Mouse (Mus musculus): Measurements from ENCODE around the gene Rngtt. TPM values are rescaled to one million over a fixed set of nuclear protein-coding genes. Genes with fewer than 3 reads are reported as not detected.

Gene Rngtt
- 21.0 and 27.9 TPM in 2 replicates for polyA plus RNA-seq (2014; fragmentation: Nextera tagmentation; extraction: Ambion mirVana)

- Histone ChIP-seq H3K36me3 (ENCODE audit: control insufficient read depth, insufficient read depth, low read length) (no peaks in the 10 kb centered on the region), H3K27me3 (replicated peaks; ENCODE audit: control insufficient read depth, insufficient read depth, low read length) (no peaks in the 10 kb centered on the region), H3K9me3 (replicated peaks; ENCODE audit: control insufficient read depth, low read length) (no peaks in the 10 kb centered on the region), H3K27ac (ENCODE audit: low read depth, low read length) (no peak within 1 kb of the TSS), H3K4me1 (ENCODE audit: control insufficient read depth, insufficient read depth, low read length) (peaks cover 6% of the 10 kb centered on the region; the same call in 1 of the 2 replicates), H3K4me3 (ENCODE audit: low read depth, low read length) (peak within 1 kb of the TSS; percentile 79), H3K9ac (ENCODE audit: low read length) (peak within 1 kb of the TSS; percentile 78), H3K4me2 (ENCODE audit: low read length) (peak within 1 kb of the TSS; percentile 86)
- ATAC-seq = peak; percentile 96
- DNase-seq (ENCODE audit: low spot score) = peak; percentile 98
- 3% methylated on average over 55 of the region's 60 CpGs for WGBS
Observed at GRCm38 (mm10) chr4:33309764-33310757, at the start of gene Rngtt. TSS of gene Rngtt (plus strand) at chr4:33310311.

GRCm38 (mm10) chr4:33260311-33260710 lies 49.8 kb upstream of the Rngtt start:
- Histone ChIP-seq H3K9ac (ENCODE audit: low read length) (no peak overlapping the region), H3K27ac (ENCODE audit: low read depth, low read length) (no peak overlapping the region), H3K4me2 (ENCODE audit: low read length) (no peak overlapping the region), H3K4me3 (ENCODE audit: low read depth, low read length) (no peak overlapping the region), H3K27me3 (replicated peaks; ENCODE audit: control insufficient read depth, insufficient read depth, low read length) (no peaks in the 10 kb centered on the region), H3K9me3 (replicated peaks; ENCODE audit: control insufficient read depth, low read length) (no peaks in the 10 kb centered on the region), H3K4me1 (ENCODE audit: control insufficient read depth, insufficient read depth, low read length) (no peaks in the 10 kb centered on the region), H3K36me3 (ENCODE audit: control insufficient read depth, insufficient read depth, low read length) (no peaks in the 10 kb centered on the region)
- ATAC-seq (no peak), DNase-seq (ENCODE audit: low spot score) (no peak)

- Histone ChIP-seq H3K4me1 (ENCODE audit: control insufficient read depth, insufficient read depth, low read length) (no peaks in the 10 kb centered on the region), H3K27ac (ENCODE audit: low read depth, low read length) (no peak overlapping the region), H3K27me3 (replicated peaks; ENCODE audit: control insufficient read depth, insufficient read depth, low read length) (no peaks in the 10 kb centered on the region), H3K4me3 (ENCODE audit: low read depth, low read length) (no peak overlapping the region), H3K36me3 (ENCODE audit: control insufficient read depth, insufficient read depth, low read length) (no peaks in the 10 kb centered on the region), H3K4me2 (ENCODE audit: low read length) (no peak overlapping the region), H3K9ac (ENCODE audit: low read length) (no peak overlapping the region), H3K9me3 (replicated peaks; ENCODE audit: control insufficient read depth, low read length) (no peaks in the 10 kb centered on the region)
- DNase-seq (ENCODE audit: low spot score) = peak; percentile 33
- 74% methylated on average over 7 of the region's 7 CpGs for WGBS
- ATAC-seq = no peak; the same call in 1 of the 2 replicates
Observed at GRCm38 (mm10) chr4:33261311-33261753, 48.8 kb upstream of the Rngtt start.

GRCm38 (mm10) chr4:33262897-33263296 lies 47.2 kb upstream of the Rngtt start:
- H3K27me3 ChIP-seq (replicated peaks; ENCODE audit: control insufficient read depth, insufficient read depth, low read length) = no peaks in the 10 kb centered on the region
- H3K4me3 ChIP-seq (ENCODE audit: low read depth, low read length) = no peak overlapping the region
- no peaks in the 10 kb centered on the region for H3K9me3 ChIP-seq (replicated peaks; ENCODE audit: control insufficient read depth, low read length)
- no peak overlapping the region for H3K4me2 ChIP-seq (ENCODE audit: low read length)
- WGBS = 58% methylated on average over 1 of the region's 1 CpGs
- no peaks in the 10 kb centered on the region for H3K4me1 ChIP-seq (ENCODE audit: control insufficient read depth, insufficient read depth, low read length)
- DNase-seq (ENCODE audit: low spot score) (no peak), ATAC-seq (no peak)
- no peak overlapping the region for H3K9ac ChIP-seq (ENCODE audit: low read length)
- no peak overlapping the region for H3K27ac ChIP-seq (ENCODE audit: low read depth, low read length)
- H3K36me3 ChIP-seq (ENCODE audit: control insufficient read depth, insufficient read depth, low read length) = no peaks in the 10 kb centered on the region

GRCm38 (mm10) chr4:33264979-33265726 lies 45.0 kb upstream of the Rngtt start:
- 90% methylated on average over 11 of the region's 11 CpGs for WGBS
- Histone ChIP-seq H3K4me2 (ENCODE audit: low read length) (no peak overlapping the region), H3K9ac (ENCODE audit: low read length) (no peak overlapping the region), H3K4me1 (ENCODE audit: control insufficient read depth, insufficient read depth, low read length) (no peaks in the 10 kb centered on the region), H3K36me3 (ENCODE audit: control insufficient read depth, insufficient read depth, low read length) (no peaks in the 10 kb centered on the region), H3K9me3 (replicated peaks; ENCODE audit: control insufficient read depth, low read length) (no peaks in the 10 kb centered on the region), H3K27me3 (replicated peaks; ENCODE audit: control insufficient read depth, insufficient read depth, low read length) (no peaks in the 10 kb centered on the region), H3K4me3 (ENCODE audit: low read depth, low read length) (no peak overlapping the region), H3K27ac (ENCODE audit: low read depth, low read length) (no peak overlapping the region)
- ATAC-seq (no peak), DNase-seq (ENCODE audit: low spot score) (no peak)

GRCm38 (mm10) chr4:33270386-33271314 lies 39.5 kb upstream of the Rngtt start:
- 84% methylated on average over 11 of the region's 11 CpGs for WGBS
- H3K9me3 ChIP-seq (replicated peaks; ENCODE audit: control insufficient read depth, low read length) = no peaks in the 10 kb centered on the region

GRCm38 (mm10) chr4:33273437-33273836 lies 36.7 kb upstream of the Rngtt start:
- whole genome bisulfite sequencing = 88% methylated on average over 3 of the region's 3 CpGs
- Histone ChIP-seq H3K4me1 (ENCODE audit: control insufficient read depth, insufficient read depth, low read length) (no peaks in the 10 kb centered on the region), H3K9me3 (replicated peaks; ENCODE audit: control insufficient read depth, low read length) (no peaks in the 10 kb centered on the region), H3K27me3 (replicated peaks; ENCODE audit: control insufficient read depth, insufficient read depth, low read length) (no peaks in the 10 kb centered on the region), H3K4me2 (ENCODE audit: low read length) (no peak overlapping the region), H3K27ac (ENCODE audit: low read depth, low read length) (no peak overlapping the region), H3K36me3 (ENCODE audit: control insufficient read depth, insufficient read depth, low read length) (no peaks in the 10 kb centered on the region), H3K4me3 (ENCODE audit: low read depth, low read length) (no peak overlapping the region), H3K9ac (ENCODE audit: low read length) (no peak overlapping the region)
- no peak for ATAC-seq
- no peak for DNase-seq (ENCODE audit: low spot score)

More at GRCm38 (mm10) chr4:33270386-33271314, 39.5 kb upstream of the Rngtt start:
- Histone ChIP-seq H3K27me3 (replicated peaks; ENCODE audit: control insufficient read depth, insufficient read depth, low read length) (no peaks in the 10 kb centered on the region), H3K27ac (ENCODE audit: low read depth, low read length) (no peak overlapping the region), H3K4me2 (ENCODE audit: low read length) (no peak overlapping the region), H3K36me3 (ENCODE audit: control insufficient read depth, insufficient read depth, low read length) (no peaks in the 10 kb centered on the region), H3K4me3 (ENCODE audit: low read depth, low read length) (no peak overlapping the region), H3K9ac (ENCODE audit: low read length) (no peak overlapping the region), H3K4me1 (ENCODE audit: control insufficient read depth, insufficient read depth, low read length) (no peaks in the 10 kb centered on the region)
- ATAC-seq (no peak), DNase-seq (ENCODE audit: low spot score) (no peak)
